Mouse (Mus musculus): ENCODE measurements at regions not wholly inside any gene's neighbourhood (a gene's known extent, or its start where the extent isn't known, plus 50 kb on each side); places are given as distances from the start of the nearest gene placed in this dataset.

GRCm38 (mm10) chr9:30314355-30315171, 112.3 kb upstream of the Snx19 start:
- WGBS: 65% methylated on average over 15 of the region's 15 CpGs
- Histone ChIP-seq H3K4me2 (replicated peaks) (peak overlapping the region; percentile 4; the same call in 1 of the 2 replicates), H3K4me3 (no peak overlapping the region), H3K27ac (no peak overlapping the region), H3K27me3 (replicated peaks) (no peaks in the 10 kb centered on the region), H3K9me3 (no peaks in the 10 kb centered on the region), H3K36me3 (no peaks in the 10 kb centered on the region), H3K4me1 (peaks cover 6% of the 10 kb centered on the region; the same call in 1 of the 2 replicates), H3K9ac (no peak overlapping the region)
- no peak for ATAC-seq (ENCODE audit: low FRiP score, low read depth)

DNA sequence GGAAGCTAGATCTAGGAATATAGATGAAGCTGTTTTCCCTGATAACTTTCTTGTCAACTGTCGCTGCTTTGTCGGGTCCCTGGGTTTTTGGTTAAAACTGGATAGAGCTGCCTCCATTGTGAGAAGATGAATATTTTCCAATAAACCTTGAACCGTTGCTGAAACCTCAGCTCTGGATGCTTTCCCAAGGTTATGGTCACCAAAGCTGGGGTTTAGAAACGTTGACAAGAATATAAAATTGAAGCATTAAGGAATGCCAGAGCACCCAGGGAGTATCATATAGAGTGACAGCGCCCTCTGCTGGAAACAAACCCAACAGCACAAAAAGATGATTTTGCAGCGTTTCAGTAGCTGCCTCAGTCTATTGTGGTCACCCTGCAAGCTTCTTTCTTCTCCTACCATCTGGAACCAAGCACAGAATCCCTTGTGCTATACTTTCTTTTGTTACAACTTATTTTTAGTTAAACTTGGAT, 111.7 kb upstream of the Snx19 start:
- 47% methylated on average over 6 of the region's 6 CpGs for WGBS
- Histone ChIP-seq H3K9ac (no peak overlapping the region), H3K36me3 (no peaks in the 10 kb centered on the region)

GRCm38 (mm10) chr9:30344866-30345265, 82.0 kb upstream of the Snx19 start:
- no peak for ATAC-seq (ENCODE audit: low FRiP score, low read depth)
- no peak overlapping the region for H3K4me3 ChIP-seq
- no peaks in the 10 kb centered on the region for H3K36me3 ChIP-seq
- H3K9me3 ChIP-seq: no peaks in the 10 kb centered on the region
- H3K4me2 ChIP-seq (replicated peaks): no peak overlapping the region
- no peaks in the 10 kb centered on the region for H3K27me3 ChIP-seq (replicated peaks)
- no peak overlapping the region for H3K9ac ChIP-seq
- no peak overlapping the region for H3K27ac ChIP-seq
- no peaks in the 10 kb centered on the region for H3K4me1 ChIP-seq
- WGBS: 87% methylated on average over 2 of the region's 2 CpGs

More for the DNA sequence above, 111.7 kb upstream of the Snx19 start:
- peaks cover 6% of the 10 kb centered on the region; the same call in 1 of the 2 replicates for H3K4me1 ChIP-seq
- no peak overlapping the region for H3K27ac ChIP-seq
- H3K4me2 ChIP-seq (replicated peaks): peak overlapping the region; percentile 4; the same call in 1 of the 2 replicates
- no peak for ATAC-seq (ENCODE audit: low FRiP score, low read depth)
- H3K4me3 ChIP-seq: no peak overlapping the region
- H3K27me3 ChIP-seq (replicated peaks): no peaks in the 10 kb centered on the region
- no peaks in the 10 kb centered on the region for H3K9me3 ChIP-seq

- WGBS: 72% methylated on average over 4 of the region's 4 CpGs
- Histone ChIP-seq H3K4me3 (no peak overlapping the region), H3K9ac (no peak overlapping the region)
Measured at GRCm38 (mm10) chr9:30353965-30354364, 72.9 kb upstream of the Snx19 start.

GRCm38 (mm10) chr9:30355642-30356041, 71.3 kb upstream of the Snx19 start:
- no peaks in the 10 kb centered on the region for H3K36me3 ChIP-seq
- 90% methylated on average over 2 of the region's 2 CpGs for WGBS

More at GRCm38 (mm10) chr9:30353965-30354364, 72.9 kb upstream of the Snx19 start:
- H3K4me2 ChIP-seq (replicated peaks): no peak overlapping the region
- no peak overlapping the region for H3K27ac ChIP-seq
- no peaks in the 10 kb centered on the region for H3K36me3 ChIP-seq
- H3K9me3 ChIP-seq: no peaks in the 10 kb centered on the region
- H3K4me1 ChIP-seq: no peaks in the 10 kb centered on the region
- no peak for ATAC-seq (ENCODE audit: low FRiP score, low read depth)
- H3K27me3 ChIP-seq (replicated peaks): no peaks in the 10 kb centered on the region

DNA sequence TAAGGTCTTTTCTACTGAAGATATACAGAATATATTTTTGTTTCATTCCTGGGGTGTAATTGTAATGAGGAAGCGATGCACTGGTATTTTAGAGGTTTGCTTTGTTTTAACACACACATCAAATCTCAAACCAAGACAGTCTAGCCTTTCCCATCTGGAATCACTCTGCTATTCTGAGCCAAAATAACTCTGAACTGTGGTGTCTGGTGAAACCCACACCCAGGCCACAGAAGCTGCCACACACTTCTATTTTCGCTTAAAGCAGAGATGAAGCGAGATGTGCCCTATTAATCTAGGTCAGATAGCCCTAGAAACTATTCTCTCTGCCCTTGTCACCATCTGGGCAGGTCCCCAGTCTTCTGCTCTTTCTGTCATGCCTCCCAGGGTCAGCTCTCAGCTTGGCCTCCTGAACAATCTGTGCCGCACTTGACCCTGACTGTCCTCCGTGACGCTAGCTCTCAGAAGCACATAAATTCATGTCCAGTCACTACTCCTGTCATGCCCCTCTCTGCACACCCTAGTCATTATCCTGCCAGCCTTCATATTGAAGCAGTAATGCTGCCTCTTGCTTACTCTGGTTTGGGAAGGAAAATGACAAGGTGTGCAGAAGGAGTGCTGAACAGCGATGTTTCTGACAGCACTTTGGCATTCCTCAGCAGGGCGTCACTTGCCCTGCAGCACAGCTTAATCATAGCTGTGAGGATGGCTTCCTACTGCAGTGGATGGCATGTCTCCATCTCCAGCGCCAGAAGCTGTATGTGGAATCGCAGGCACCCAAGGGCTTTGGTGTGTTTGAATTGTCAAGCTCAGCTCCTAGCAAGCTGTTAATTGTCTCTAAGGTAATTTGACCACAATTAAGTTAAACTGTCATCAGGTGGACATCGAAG, 57.1 kb upstream of the Snx19 start:
- WGBS: 56% methylated on average over 11 of the region's 11 CpGs
- no peaks in the 10 kb centered on the region for H3K27me3 ChIP-seq (replicated peaks)
- H3K9me3 ChIP-seq: no peaks in the 10 kb centered on the region
- H3K36me3 ChIP-seq: no peaks in the 10 kb centered on the region
- ATAC-seq (ENCODE audit: low FRiP score, low read depth): no peak
- H3K9ac ChIP-seq: no peak overlapping the region
- no peak overlapping the region for H3K27ac ChIP-seq
- H3K4me2 ChIP-seq (replicated peaks): no peak overlapping the region
- no peaks in the 10 kb centered on the region for H3K4me1 ChIP-seq
- H3K4me3 ChIP-seq: no peak overlapping the region

More at GRCm38 (mm10) chr9:30355642-30356041, 71.3 kb upstream of the Snx19 start:
- no peaks in the 10 kb centered on the region for H3K9me3 ChIP-seq
- H3K27me3 ChIP-seq (replicated peaks): no peaks in the 10 kb centered on the region
- H3K9ac ChIP-seq: no peak overlapping the region
- no peaks in the 10 kb centered on the region for H3K4me1 ChIP-seq
- H3K4me2 ChIP-seq (replicated peaks): no peak overlapping the region
- H3K27ac ChIP-seq: no peak overlapping the region
- ATAC-seq (ENCODE audit: low FRiP score, low read depth): no peak
- no peak overlapping the region for H3K4me3 ChIP-seq

GRCm38 (mm10) chr9:30370789-30371188, 56.1 kb upstream of the Snx19 start:
- WGBS: 69% methylated on average over 2 of the region's 2 CpGs
- no peaks in the 10 kb centered on the region for H3K4me1 ChIP-seq

GRCm38 (mm10) chr9:30376908-30377307, 50.0 kb upstream of the Snx19 start:
- no peaks in the 10 kb centered on the region for H3K27me3 ChIP-seq (replicated peaks)
- H3K27ac ChIP-seq: no peak overlapping the region
- ATAC-seq (ENCODE audit: low FRiP score, low read depth): no peak
- 77% methylated on average over 3 of the region's 3 CpGs for WGBS
- H3K4me2 ChIP-seq (replicated peaks): no peak overlapping the region
- no peaks in the 10 kb centered on the region for H3K9me3 ChIP-seq
- H3K4me3 ChIP-seq: no peak overlapping the region
- H3K4me1 ChIP-seq: no peaks in the 10 kb centered on the region
- no peak overlapping the region for H3K9ac ChIP-seq
- H3K36me3 ChIP-seq: no peaks in the 10 kb centered on the region

More at GRCm38 (mm10) chr9:30370789-30371188, 56.1 kb upstream of the Snx19 start:
- no peak overlapping the region for H3K4me3 ChIP-seq
- H3K4me2 ChIP-seq (replicated peaks): no peak overlapping the region
- H3K27ac ChIP-seq: no peak overlapping the region
- H3K27me3 ChIP-seq (replicated peaks): no peaks in the 10 kb centered on the region
- no peak for ATAC-seq (ENCODE audit: low FRiP score, low read depth)
- H3K9me3 ChIP-seq: no peaks in the 10 kb centered on the region
- H3K9ac ChIP-seq: no peak overlapping the region
- no peaks in the 10 kb centered on the region for H3K36me3 ChIP-seq
